Mouse (Mus musculus) MEL (cell line): ENCODE results near the gene Glt8d1. TPM values are rescaled to one million over a fixed set of nuclear protein-coding genes. Genes with fewer than 3 reads are reported as not detected.

Source experiments
- DNase-seq: peaks from one replicate; pipeline ENCODE4 v3.0.0; 2011; ENCODE audit warnings: low read depth, low spot score
- H3K27ac ChIP-seq: 2 replicates; pipeline ENCODE4 v1.5.1; 2012; ENCODE audit warnings: low read depth, mild to moderate bottlenecking, control low read depth, low read length, moderate library complexity; ENCODE audit not compliant: control insufficient read depth
- H3K27me3 ChIP-seq, 2 experiments: fragments of 150-350 bp in 1 of 2; sonication (generic) in 1 of 2; 2 replicates each; pipeline ENCODE4 v1.6.1; 2012; ENCODE audit warnings: low read length in 2 of 2, mild to moderate bottlenecking in 2 of 2, improper control_type of control experiment in 1 of 2, moderate library complexity in 1 of 2; ENCODE audit not compliant: insufficient read depth in 2 of 2, control insufficient read depth in 1 of 2
- H3K36me3 ChIP-seq, 2 experiments: 2 replicates each; pipeline ENCODE4 v1.6.1; 2012 to 2014; ENCODE audit warnings: low read length in 2 of 2, improper control_type of control experiment in 1 of 2, inconsistent platforms in 1 of 2, mild to moderate bottlenecking in 1 of 2; ENCODE audit not compliant: insufficient read depth in 2 of 2, control insufficient read depth in 1 of 2
- H3K4me1 ChIP-seq, 2 experiments: fragments of 150-350 bp in 1 of 2; sonication (generic) in 1 of 2; 2 replicates each; pipeline ENCODE4 v1.6.1; 2012; ENCODE audit warnings: low read length in 2 of 2, improper control_type of control experiment in 1 of 2, mild to moderate bottlenecking in 1 of 2; ENCODE audit not compliant: insufficient read depth in 2 of 2, control insufficient read depth in 1 of 2
- H3K4me3 ChIP-seq, 2 experiments: fragments of 150-350 bp in 1 of 2; sonication (generic) in 1 of 2; 2 replicates each; pipeline ENCODE4 v1.5.1; 2012; ENCODE audit warnings: low read depth in 2 of 2, low read length in 2 of 2, mild to moderate bottlenecking in 2 of 2, moderate library complexity in 2 of 2, control low read depth in 1 of 2, improper control_type of control experiment in 1 of 2; ENCODE audit not compliant: control insufficient read depth in 1 of 2, insufficient read depth in 1 of 2
- H3K79me2 ChIP-seq: 2 replicates; pipeline ENCODE4 v1.6.1; 2012; ENCODE audit warnings: mild to moderate bottlenecking, low read length, moderate library complexity; ENCODE audit not compliant: control insufficient read depth, poor library complexity, insufficient read depth
- H3K9ac ChIP-seq: 2 replicates; pipeline ENCODE4 v1.6.1; 2012; ENCODE audit warnings: low read depth, mild to moderate bottlenecking, control low read depth, low read length, moderate library complexity; ENCODE audit not compliant: control insufficient read depth, poor library complexity, severe bottlenecking
- H3K9me3 ChIP-seq: fragments of 150-350 bp; sonication (generic); replicated peaks from 2 replicates; pipeline ENCODE4 v1.6.1; 2012; ENCODE audit warnings: mild to moderate bottlenecking, low read length, improper control_type of control experiment, moderate library complexity; ENCODE audit not compliant: insufficient read depth
- BHLHE40 ChIP-seq: IDR thresholded peaks from 2 replicates; pipeline ENCODE4 v1.6.1; 2012; ENCODE audit warnings: low read depth, mild to moderate bottlenecking, inconsistent platforms, low read length, improper control_type of control experiment, borderline replicate concordance
- CHD1 ChIP-seq: IDR thresholded peaks from 2 replicates; pipeline ENCODE4 v1.6.1; 2012; ENCODE audit warnings: low read depth, mild to moderate bottlenecking, inconsistent platforms, low read length, improper control_type of control experiment
- CHD2 ChIP-seq: IDR thresholded peaks from 2 replicates; pipeline ENCODE4 v1.6.1; 2011; ENCODE audit warnings: low read length, improper control_type of control experiment
- E2F4 ChIP-seq: IDR thresholded peaks from 2 replicates; pipeline ENCODE4 v1.6.1; 2011; ENCODE audit warnings: low read depth, low read length, improper control_type of control experiment, borderline replicate concordance
- ELF1 ChIP-seq: IDR thresholded peaks from 2 replicates; pipeline ENCODE4 v1.6.1; 2014; ENCODE audit warnings: low read depth, mild to moderate bottlenecking, inconsistent platforms, low read length, improper control_type of control experiment, moderate library complexity
- EP300 ChIP-seq, 2 experiments: IDR thresholded peaks; 2 replicates each; pipeline ENCODE4 v1.6.1; 2011; ENCODE audit warnings: improper control_type of control experiment in 2 of 2, low read length in 2 of 2, low read depth in 1 of 2, mild to moderate bottlenecking in 1 of 2
- GABPA ChIP-seq: IDR thresholded peaks from 2 replicates; pipeline ENCODE4 v1.6.1; 2012; ENCODE audit warnings: low read depth, mild to moderate bottlenecking, inconsistent platforms, low read length, improper control_type of control experiment, moderate library complexity
- GATA1 ChIP-seq: IDR thresholded peaks from 2 replicates; pipeline ENCODE4 v1.6.1; 2011; ENCODE audit warnings: low read depth, low read length, improper control_type of control experiment
- HCFC1 ChIP-seq: IDR thresholded peaks from 2 replicates; pipeline ENCODE4 v1.6.1; 2012; ENCODE audit warnings: low read depth, mild to moderate bottlenecking, inconsistent platforms, low read length, improper control_type of control experiment, moderate library complexity
- JUND ChIP-seq: IDR thresholded peaks from 2 replicates; pipeline ENCODE4 v1.6.1; 2011; ENCODE audit warnings: low read depth, mild to moderate bottlenecking, improper control_type of control experiment, low read length
- MAZ ChIP-seq: IDR thresholded peaks from 2 replicates; pipeline ENCODE4 v1.6.1; 2012; ENCODE audit warnings: low read depth, mild to moderate bottlenecking, inconsistent platforms, low read length, improper control_type of control experiment
- MEF2A ChIP-seq: IDR thresholded peaks from 2 replicates; pipeline ENCODE4 v1.6.1; 2014; ENCODE audit warnings: low read depth, mild to moderate bottlenecking, inconsistent platforms, low read length, improper control_type of control experiment; ENCODE audit not compliant: poor library complexity, insufficient replicate concordance, severe bottlenecking; ENCODE audit errors: extremely low read depth
- MXI1 ChIP-seq: IDR thresholded peaks from 2 replicates; pipeline ENCODE4 v1.6.1; 2011; ENCODE audit warnings: mild to moderate bottlenecking, low read depth, low read length, improper control_type of control experiment
- MYB ChIP-seq: IDR thresholded peaks from 2 replicates; pipeline ENCODE4 v1.6.1; 2011; ENCODE audit warnings: mild to moderate bottlenecking, low read depth, low read length, improper control_type of control experiment
- MYC ChIP-seq: IDR thresholded peaks from 2 replicates; pipeline ENCODE4 v1.6.1; 2011; ENCODE audit warnings: low read depth, mild to moderate bottlenecking, low read length, improper control_type of control experiment, moderate library complexity
- NRF1 ChIP-seq: IDR thresholded peaks from 2 replicates; pipeline ENCODE4 v1.6.1; 2014; ENCODE audit warnings: low read depth, mild to moderate bottlenecking, inconsistent platforms, low read length, improper control_type of control experiment, moderate library complexity; ENCODE audit not compliant: poor library complexity, insufficient read depth, severe bottlenecking
- POLR2AphosphoS2 ChIP-seq: IDR thresholded peaks from 2 replicates; pipeline ENCODE4 v1.6.1; 2011; ENCODE audit warnings: low read length, improper control_type of control experiment
- POLR2AphosphoS5 ChIP-seq: IDR thresholded peaks from 2 replicates; pipeline ENCODE4 v1.6.1; 2012; ENCODE audit warnings: low read depth, borderline replicate concordance, mild to moderate bottlenecking, inconsistent platforms, low read length, moderate library complexity, mixed read lengths
- RCOR1 ChIP-seq: IDR thresholded peaks from 2 replicates; pipeline ENCODE4 v1.6.1; 2012; ENCODE audit warnings: low read depth, mild to moderate bottlenecking, inconsistent platforms, low read length, improper control_type of control experiment
- SIN3A ChIP-seq: IDR thresholded peaks from 2 replicates; pipeline ENCODE4 v1.6.1; 2012; ENCODE audit warnings: low read length, improper control_type of control experiment, inconsistent platforms
- SMC3 ChIP-seq: IDR thresholded peaks from 2 replicates; pipeline ENCODE4 v1.6.1; 2011; ENCODE audit warnings: low read depth, low read length, improper control_type of control experiment
- TBP ChIP-seq: IDR thresholded peaks from 2 replicates; pipeline ENCODE4 v1.8.0; 2011; ENCODE audit warnings: low read depth, low read length, improper control_type of control experiment
- ZC3H11A ChIP-seq: IDR thresholded peaks from 2 replicates; pipeline ENCODE4 v1.6.1; 2012; ENCODE audit warnings: low read depth, mild to moderate bottlenecking, inconsistent platforms, low read length, improper control_type of control experiment
- polyA plus RNA-seq, 2 experiments: library from polyadenylated mRNA; stranded (reverse) in 1 of 2; unstranded in 1 of 2; fragments of >175 nt in 1 of 2; fragments of >200 nt in 1 of 2; gene quantifications; 2 replicates each; pipeline versions ENCODE4 v1.2.1 to v1.2.4; 2012; ENCODE audit warnings: low replicate concordance in 2 of 2, low read depth in 1 of 2; ENCODE audit not compliant: insufficient read length in 2 of 2, insufficient read depth in 1 of 2, missing spikeins in 1 of 2
- total RNA-seq: library from RNA; depleted of rRNA; stranded (reverse); fragments of 300-350 nt; gene quantifications from 2 replicates; pipeline ENCODE4 v1.2.3, GENCODE M21; 2012

The Glt8d1 gene
- total and polyA plus RNA-seq, 3 experiments, result 15.6 to 19.2 TPM; not detected in 1

GRCm38 (mm10) chr14:31001307-31002205 lies at the start of gene Glt8d1, which contains the start of gene Spcs1 (continued):
- TF ChIP-seq NRF1, result peak; percentile 26; the same call in 1 of the 2 replicates
- no peak for TF ChIP-seq E2F4
- no peak; the same call in 1 of the 2 replicates for TF ChIP-seq MYC
- no peak for TF ChIP-seq GATA1
- TF ChIP-seq CHD1, result no peak

DNA sequence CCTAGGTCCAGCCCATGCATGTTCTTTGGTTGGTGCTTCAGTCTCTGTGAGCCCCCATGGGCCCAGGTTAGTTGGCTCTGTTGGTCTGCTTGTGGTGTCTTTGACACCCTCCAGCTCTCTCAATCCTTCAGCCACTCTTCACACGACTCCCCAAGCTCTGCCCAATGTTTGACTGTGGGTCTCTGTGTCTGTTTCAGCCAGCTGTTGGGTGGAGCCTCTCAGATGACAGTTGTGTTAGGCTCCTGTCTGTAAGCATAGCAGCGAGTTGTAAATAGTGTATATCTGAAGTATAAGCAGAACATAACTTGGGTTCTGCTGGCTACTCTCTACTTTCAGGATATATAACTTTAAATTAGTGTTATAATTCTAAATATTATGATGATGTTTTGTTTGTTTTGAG lies 42.7 kb upstream of the Glt8d1 start:
- H3K27me3 ChIP-seq, result no peaks in the 10 kb centered on the region
- no peaks in the 10 kb centered on the region for H3K79me2 ChIP-seq
- no peak overlapping the region for H3K27ac ChIP-seq
- H3K4me3 ChIP-seq, result no peak overlapping the region
- TF ChIP-seq ELF1 (no peak), CHD1 (no peak), ZC3H11A (no peak), MXI1 (no peak), GABPA (no peak), BHLHE40 (no peak), RCOR1 (no peak), MYB (no peak), SMC3 (no peak), MAZ (no peak), EP300 (IDR thresholded peaks at IDR 0.05; ENCODE audit: low read depth in 1 of 2, low read length in 2 of 2) (no peak), SIN3A (no peak), MYC (no peak), TBP (no peak), CHD2 (no peak), POLR2AphosphoS5 (no peak), MEF2A (no peak), POLR2AphosphoS2 (no peak), HCFC1 (no peak), JUND (no peak)
- TF ChIP-seq, all 39 proteins: peak for 0
- DNase-seq, result no peak
- no peaks in the 10 kb centered on the region for H3K4me1 ChIP-seq
- H3K9me3 ChIP-seq, result no peaks in the 10 kb centered on the region
- H3K36me3 ChIP-seq, result no peaks in the 10 kb centered on the region
- H3K9ac ChIP-seq, result no peak overlapping the region
